11 mouse cellular contexts compared by ENCODE assay signal in the genomic region with DNA sequence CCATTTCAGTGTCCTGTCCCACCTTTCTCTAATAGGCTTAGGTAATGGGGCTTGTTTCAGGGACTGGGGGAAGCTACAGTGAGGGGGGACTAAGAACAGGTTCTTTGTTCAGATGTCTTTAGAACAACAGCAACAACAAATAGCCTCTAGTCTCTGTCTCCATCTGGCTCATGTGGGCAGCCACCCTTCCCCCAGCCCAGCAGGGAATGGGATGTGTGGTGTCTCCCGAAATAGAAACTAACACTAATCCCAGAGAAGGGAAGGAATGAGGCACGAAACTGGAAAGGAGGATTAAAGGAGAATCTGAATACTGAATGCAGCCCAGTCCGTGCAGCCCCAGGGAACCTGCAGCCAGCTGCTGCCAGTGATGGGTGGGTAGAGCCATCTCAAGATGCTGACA. TPM values are rescaled to one million over a fixed set of nuclear protein-coding genes. Genes with fewer than 3 reads are reported as not detected.
DNase-seq lines count a peak whose midpoint lies in the region; ATAC-seq and TF ChIP-seq lines count a peak whose summit lies in the region.
"Had no signal": no experiment of that assay in that cellular context is flagged by ENCODE, and none has a peak within 500 bp of the region (broad histone marks: within the 10 kb centered on the region; RNA-seq: fewer than 3 reads in every experiment).

No protein-coding gene starts in this region.

- no peak for DNase-seq in layer of hippocampus, adult 2 months (ENCODE audit: low spot score in 2 of 2)
- DNase-seq in layer of hippocampus, postnatal 10 days (ENCODE audit: low spot score in 2 of 2): no peak
- DNase-seq in brain, embryonic 14.5 days (ENCODE audit: low read depth): peak; percentile 23
- DNase-seq: kidney, adult 8-10 months; thymus, postnatal 25 days had no signal

- peak overlapping the region; percentile 83 for H3K27ac ChIP-seq in layer of hippocampus, adult 2 months
- H3K27ac ChIP-seq in heart, embryonic 12.5 days (ENCODE audit: poor library complexity, severe bottlenecking): peak overlapping the region; percentile 90
- H3K27ac ChIP-seq in olfactory bulb, adult 2 months (ENCODE audit: insufficient read depth, low read depth, low read length): peak overlapping the region; percentile 83
- no peak overlapping the region for H3K27ac ChIP-seq in forebrain, embryonic 16.5 days (ENCODE audit: low read length)
- no peak overlapping the region for H3K27ac ChIP-seq in kidney, embryonic 14.5 days (ENCODE audit: low read depth, low read length)
- H3K27ac ChIP-seq: neural tube, embryonic 12.5 days had no signal

- no peaks in the 10 kb centered on the region for H3K9me3 ChIP-seq in heart, embryonic 12.5 days (replicated peaks)
- no peaks in the 10 kb centered on the region for H3K9me3 ChIP-seq in forebrain, embryonic 16.5 days (ENCODE audit: control insufficient read depth, low read length)
- H3K9me3 ChIP-seq in kidney, embryonic 14.5 days (ENCODE audit: control insufficient read depth, low read length): no peaks in the 10 kb centered on the region
- H3K9me3 ChIP-seq: neural tube, embryonic 12.5 days had no signal

- no peak overlapping the region for H3K4me3 ChIP-seq in layer of hippocampus, adult 2 months
- no peak overlapping the region for H3K4me3 ChIP-seq in heart, embryonic 12.5 days
- no peak overlapping the region for H3K4me3 ChIP-seq in olfactory bulb, adult 2 months (ENCODE audit: insufficient read depth, low read depth, low read length)
- no peak overlapping the region for H3K4me3 ChIP-seq in forebrain, embryonic 16.5 days (replicated peaks; ENCODE audit: low read length)
- H3K4me3 ChIP-seq in kidney, embryonic 14.5 days (ENCODE audit: low read length): no peak overlapping the region
- H3K4me3 ChIP-seq: neural tube, embryonic 12.5 days had no signal

- no peak for TF ChIP-seq CTCF in layer of hippocampus, adult 2 months (conservative IDR thresholded peaks at IDR 0.05)
- no peak for TF ChIP-seq CTCF in brain, embryonic 14.5 days (IDR thresholded peaks at IDR 0.05; ENCODE audit: borderline replicate concordance, extremely low read depth, insufficient read depth, insufficient read length)
- TF ChIP-seq CTCF in olfactory bulb, adult 2 months (IDR thresholded peaks at IDR 0.05; ENCODE audit: insufficient read depth, low read depth, low read length): no peak

- 21% methylated on average over 3 of the region's 3 CpGs for WGBS in heart, embryonic 12.5 days
- WGBS in olfactory bulb, adult 2 months: 6% methylated on average over 3 of the region's 3 CpGs
- 6% methylated on average over 3 of the region's 3 CpGs for WGBS in forebrain, embryonic 16.5 days
- 79% methylated on average over 3 of the region's 3 CpGs for WGBS in kidney, embryonic 14.5 days

- no peak overlapping the region for H3K9ac ChIP-seq in heart, embryonic 12.5 days
- H3K9ac ChIP-seq in forebrain, embryonic 16.5 days (replicated peaks; ENCODE audit: low read depth, low read length): no peak overlapping the region
- H3K9ac ChIP-seq in kidney, embryonic 14.5 days (ENCODE audit: low read depth, low read length): no peak overlapping the region
- H3K9ac ChIP-seq: neural tube, embryonic 12.5 days had no signal

- peaks cover 32% of the 10 kb centered on the region for H3K4me1 ChIP-seq in heart, embryonic 12.5 days (replicated peaks)
- H3K4me1 ChIP-seq in olfactory bulb, adult 2 months (ENCODE audit: control insufficient read depth, insufficient read depth, low read length): peaks cover 12% of the 10 kb centered on the region
- no peaks in the 10 kb centered on the region for H3K4me1 ChIP-seq in forebrain, embryonic 16.5 days (replicated peaks; ENCODE audit: control insufficient read depth, insufficient read depth, low read length)
- no peaks in the 10 kb centered on the region for H3K4me1 ChIP-seq in kidney, embryonic 14.5 days (ENCODE audit: control insufficient read depth, insufficient read depth, low read length)
- H3K4me1 ChIP-seq: neural tube, embryonic 12.5 days had no signal

- TF ChIP-seq POLR2A in brain, embryonic 14.5 days (IDR thresholded peaks at IDR 0.05; ENCODE audit: borderline replicate concordance, extremely low read depth, insufficient read depth, insufficient read length, poor library complexity, severe bottlenecking): no peak
- no peak for TF ChIP-seq POLR2A in olfactory bulb, adult 2 months (IDR thresholded peaks at IDR 0.05; ENCODE audit: insufficient read depth, low read depth, low read length)

- H3K27me3 ChIP-seq in heart, embryonic 12.5 days (replicated peaks): no peaks in the 10 kb centered on the region
- H3K27me3 ChIP-seq in forebrain, embryonic 16.5 days (replicated peaks; ENCODE audit: control insufficient read depth, insufficient read depth, low read length): no peaks in the 10 kb centered on the region
- H3K27me3 ChIP-seq in kidney, embryonic 14.5 days (ENCODE audit: control insufficient read depth, insufficient read depth, low read length): no peaks in the 10 kb centered on the region
- H3K27me3 ChIP-seq: neural tube, embryonic 12.5 days had no signal

- H3K36me3 ChIP-seq in heart, embryonic 12.5 days: peaks cover 34% of the 10 kb centered on the region
- H3K36me3 ChIP-seq in forebrain, embryonic 16.5 days (ENCODE audit: control insufficient read depth, insufficient read depth): no peaks in the 10 kb centered on the region
- peaks cover 38% of the 10 kb centered on the region for H3K36me3 ChIP-seq in kidney, embryonic 14.5 days (ENCODE audit: control insufficient read depth, insufficient read depth, low read length)

- no peak for ATAC-seq in heart, embryonic 12.5 days (ENCODE audit: insufficient number of reproducible peaks, low FRiP score)
- ATAC-seq in CD4-positive, CD25-positive, alpha-beta regulatory T cell, adult 4 months: no peak
- ATAC-seq in forebrain, embryonic 16.5 days: no peak
- ATAC-seq in kidney, embryonic 14.5 days (ENCODE audit: low FRiP score, low TSS enrichment): no peak

- peak overlapping the region; percentile 46 for H3K4me2 ChIP-seq in heart, embryonic 12.5 days
- no peak overlapping the region for H3K4me2 ChIP-seq in forebrain, embryonic 16.5 days (ENCODE audit: low read length)
- H3K4me2 ChIP-seq in kidney, embryonic 14.5 days (replicated peaks; ENCODE audit: low read depth, low read length): no peak overlapping the region
- H3K4me2 ChIP-seq: neural tube, embryonic 12.5 days had no signal

RNA-seq across cellular contexts. Expression of a gene that starts 22.4 kb away (rescaled TPM):
- 10 to 100 TPM; 87.1 to 91.2 TPM for total RNA-seq in layer of hippocampus, adult 2 months (2021)
- 10 to 100 TPM; 85.2 to 91.1 TPM for total RNA-seq in layer of hippocampus, postnatal 10 days (2021)
- 157 and 203 TPM in 2 replicates for polyA plus RNA-seq in brain, embryonic 14.5 days (2012; rRNA removed)
- polyA plus RNA-seq in heart, embryonic 12.5 days (2016; fragmentation: Nextera tagmentation; extraction: Ambion mirVana): 54.6 and 56.2 TPM in 2 replicates
- 219 TPM in 1 of 2 replicates, not detected in the other for polyA plus RNA-seq in olfactory bulb, adult 2 months (2012; ENCODE audit: insufficient read depth, insufficient read length, low replicate concordance, missing spikeins)
- 10 to 100 TPM; 30.9 to 41.6 TPM for polyA plus RNA-seq in CD4-positive, CD25-positive, alpha-beta regulatory T cell, adult 4 months (2017; shearing (Covaris generic))
- polyA plus RNA-seq in forebrain, embryonic 16.5 days (2015; fragmentation: Nextera tagmentation; extraction: Ambion mirVana): 57.1 and 58.9 TPM in 2 replicates
- polyA plus RNA-seq in kidney, embryonic 14.5 days (2014; fragmentation: Nextera tagmentation; extraction: Ambion mirVana): 36.7 and 72.9 TPM in 2 replicates

RNA-seq across cellular contexts. Expression of a gene that starts 48.0 kb away (rescaled TPM):
- 100 to 1,000 TPM; 239 to 255 TPM for total RNA-seq in layer of hippocampus, adult 2 months (2021)
- total RNA-seq in layer of hippocampus, postnatal 10 days (2021): 100 to 1,000 TPM; 228 to 241 TPM
- 10.0 and 15.9 TPM in 2 replicates for polyA plus RNA-seq in brain, embryonic 14.5 days (2012; rRNA removed)
- polyA plus RNA-seq in heart, embryonic 12.5 days (2016; fragmentation: Nextera tagmentation; extraction: Ambion mirVana): 72.8 and 75.2 TPM in 2 replicates
- not detected in 2 replicates for polyA plus RNA-seq in olfactory bulb, adult 2 months (2012; ENCODE audit: insufficient read depth, insufficient read length, low replicate concordance, missing spikeins)
- not detected for polyA plus RNA-seq in CD4-positive, CD25-positive, alpha-beta regulatory T cell, adult 4 months (2017; shearing (Covaris generic))
- 20.4 and 27.9 TPM in 2 replicates for polyA plus RNA-seq in forebrain, embryonic 16.5 days (2015; fragmentation: Nextera tagmentation; extraction: Ambion mirVana)
- polyA plus RNA-seq in kidney, embryonic 14.5 days (2014; fragmentation: Nextera tagmentation; extraction: Ambion mirVana): 2.0 and 3.0 TPM in 2 replicates

Comparison
In these comparisons a context has a peak if more than half of its experiments do, and no peak if none do; other contexts are left out.
1. H3K27ac ChIP-seq: peak in layer of hippocampus, adult 2 months (single experiment), heart, embryonic 12.5 days (single experiment) and olfactory bulb, adult 2 months (single experiment); none in forebrain, embryonic 16.5 days (single experiment) and kidney, embryonic 14.5 days (single experiment).